Mouse (Mus musculus) brain, embryonic 14.5 days (tissue): ENCODE results near the gene Nt5c2.

Experiments
- CTCF ChIP-seq: fragments of 200-500 bp; IDR thresholded peaks from 2 replicates; pipeline ENCODE4 v1.5.1; 2012; ENCODE audit warnings: inconsistent platforms, mild to moderate bottlenecking, moderate library complexity, borderline replicate concordance; ENCODE audit not compliant: insufficient read depth, insufficient read length; ENCODE audit errors: extremely low read depth
- POLR2A ChIP-seq: fragments of 200-500 bp; IDR thresholded peaks from 2 replicates; pipeline ENCODE4 v1.6.1; 2012; ENCODE audit warnings: mild to moderate bottlenecking, inconsistent platforms, borderline replicate concordance; ENCODE audit not compliant: poor library complexity, insufficient read depth, insufficient read length, severe bottlenecking; ENCODE audit errors: extremely low read depth

DNA sequence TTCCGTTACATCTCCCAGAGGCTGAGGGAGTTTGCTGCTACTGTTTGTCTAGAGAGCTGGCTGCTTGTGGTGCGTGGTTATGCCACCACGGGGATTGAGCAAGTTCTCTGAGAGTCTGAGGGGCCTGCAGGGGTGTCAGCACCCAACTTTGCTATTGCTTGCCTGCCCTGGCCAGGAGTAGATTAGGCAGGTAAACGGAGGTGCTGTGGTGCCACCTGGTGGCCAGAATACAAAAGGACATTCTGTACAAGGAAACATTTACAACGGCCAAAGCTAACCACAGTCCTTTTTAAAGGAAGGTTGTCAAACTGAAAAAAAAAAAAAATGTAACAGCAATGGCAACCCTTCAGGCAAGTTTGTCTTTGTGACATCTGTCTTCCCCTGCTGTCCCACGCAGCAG lies 145.4 kb downstream of the Nt5c2 start:
- TF ChIP-seq POLR2A (no peak), CTCF (peak; percentile 83; the same call in 1 of the 2 replicates)
